Mouse (Mus musculus) liver, adult 2 months (tissue): ENCODE results near the gene Ahr.

Experiments used
- CTCF ChIP-seq: fragments of 200-500 bp; IDR thresholded peaks from 2 replicates; pipeline ENCODE4 v1.5.1; 2011; ENCODE audit warnings: low read depth, low read length, control low read depth
- POLR2A ChIP-seq: fragments of 200-500 bp; IDR thresholded peaks from 2 replicates; pipeline ENCODE4 v1.6.1; 2011; ENCODE audit warnings: low read length, control low read depth; ENCODE audit not compliant: insufficient read depth; ENCODE audit errors: extremely low read depth

DNA sequence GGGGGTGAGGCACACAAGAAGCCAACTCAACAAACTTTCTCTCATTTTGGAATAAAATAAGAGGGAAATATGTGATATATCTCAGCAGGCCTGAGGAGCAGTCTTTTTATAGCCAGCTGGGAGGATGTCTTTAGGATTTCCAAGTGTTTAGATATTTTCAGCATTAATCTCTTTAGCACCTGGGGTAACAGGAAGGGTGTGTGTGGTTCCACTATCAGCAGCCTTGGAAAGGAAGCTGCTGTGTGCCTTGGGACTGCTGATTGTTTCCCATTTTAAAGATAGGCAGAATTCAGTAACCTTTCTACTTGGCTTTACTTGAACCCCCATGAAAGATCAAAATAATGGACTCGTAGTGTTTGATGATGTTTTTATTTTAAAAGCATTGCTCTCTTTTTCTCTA lies 71.4 kb downstream of the Ahr start:
- TF ChIP-seq POLR2A (no peak), CTCF (no peak)
